Mouse (Mus musculus) thymus, postnatal 4 days (tissue): ENCODE data around the gene Gpt2.

Experiments used
- DNase-seq: peaks from one replicate; pipeline ENCODE4 v3.0.0; 2021

Gpt2 gene

DNA sequence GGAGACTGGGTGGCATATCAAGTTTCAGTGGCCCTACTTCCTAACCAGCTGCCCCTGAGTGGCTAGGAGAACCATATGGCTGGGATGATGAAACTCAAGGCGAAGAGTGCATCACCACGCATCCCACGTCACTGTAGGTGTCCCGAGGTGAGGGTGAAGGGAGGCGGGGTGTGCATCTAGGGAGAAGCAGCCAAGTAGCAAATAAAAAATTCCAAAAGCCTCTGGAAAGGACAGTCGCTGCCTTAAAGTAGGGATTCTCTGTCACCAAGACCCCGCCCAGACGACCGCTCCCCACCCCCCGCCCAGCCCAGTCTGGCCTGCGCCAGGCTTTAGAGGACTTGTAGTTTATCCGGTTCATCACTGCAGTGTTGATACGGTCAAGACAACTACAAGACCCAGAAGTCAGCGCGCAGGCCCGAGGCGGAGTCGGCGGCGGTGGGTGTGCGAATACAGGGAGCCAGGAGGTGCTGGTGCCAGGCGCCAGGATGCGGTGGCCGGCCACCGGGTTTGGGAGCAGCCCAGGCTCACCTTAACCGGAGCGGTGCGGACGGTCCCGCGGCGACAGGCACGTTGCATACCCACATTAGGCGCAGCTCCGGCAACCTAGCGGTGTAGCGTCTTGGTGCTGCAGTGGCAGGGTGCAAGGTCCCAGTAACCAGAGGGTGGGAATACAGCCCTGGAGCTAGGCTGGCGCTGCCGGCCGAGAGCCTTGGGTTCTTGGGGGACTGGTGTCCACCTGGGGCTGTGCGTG is at the start of gene Gpt2:
Gpt2 (plus strand) TSS at position 452 of the 751 bp plus-strand sequence.
- peak; percentile 89 for DNase-seq

DNA sequence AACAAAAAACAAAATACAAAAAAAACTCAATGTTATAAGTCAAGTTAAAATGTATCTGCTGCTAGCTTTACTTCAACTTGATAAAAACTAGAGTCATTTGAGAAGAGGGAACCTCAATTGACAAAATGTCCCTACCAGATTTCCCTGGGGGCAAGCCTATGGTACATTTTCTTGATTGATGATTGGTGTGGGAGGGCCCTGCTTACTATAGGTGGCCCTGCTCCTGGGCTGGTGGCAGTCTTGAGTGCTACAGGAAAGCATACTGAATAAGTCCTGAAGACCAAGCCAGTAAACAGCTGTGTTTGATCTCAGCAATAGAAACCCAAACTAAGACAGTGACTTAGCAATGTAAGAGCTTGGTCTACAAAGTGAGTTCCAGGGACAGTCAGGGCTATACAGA is 48.3 kb upstream of the Gpt2 start:
- no peak for DNase-seq

DNA sequence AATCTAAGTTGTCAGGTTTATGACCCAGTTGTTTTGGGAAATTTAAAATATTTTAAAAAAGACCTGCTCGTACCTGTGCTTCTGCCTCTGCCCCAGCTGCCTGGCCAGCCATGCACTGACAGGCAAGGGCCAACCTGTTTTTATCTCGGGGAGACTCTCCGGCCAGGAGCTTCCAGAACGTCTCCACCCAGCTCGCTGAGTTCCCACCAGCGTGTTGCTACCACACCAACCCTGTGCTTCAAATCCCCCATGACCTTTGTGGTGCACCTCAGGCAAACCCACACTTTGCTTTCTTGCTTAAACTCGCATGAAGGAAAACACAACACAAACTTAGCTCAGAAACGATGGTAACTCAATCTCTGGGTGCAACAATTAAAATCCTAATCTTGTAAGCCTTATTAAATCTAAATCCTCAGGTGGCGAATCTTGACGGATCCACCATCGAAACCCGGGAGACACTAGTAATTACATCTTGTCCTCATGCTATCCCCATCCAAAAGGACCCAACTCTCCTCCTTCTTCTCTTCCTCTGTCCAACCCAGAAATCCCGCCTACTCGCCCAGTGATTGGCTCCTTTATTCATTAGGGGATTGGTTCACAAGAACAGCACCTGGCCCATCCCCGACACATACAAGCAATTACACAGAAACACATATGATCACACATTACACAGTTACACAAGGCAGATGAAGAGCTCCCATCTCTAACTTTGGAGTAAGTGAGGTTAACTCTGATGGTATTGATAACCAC is 46.3 kb upstream of the Gpt2 start:
- DNase-seq = no peak

DNA sequence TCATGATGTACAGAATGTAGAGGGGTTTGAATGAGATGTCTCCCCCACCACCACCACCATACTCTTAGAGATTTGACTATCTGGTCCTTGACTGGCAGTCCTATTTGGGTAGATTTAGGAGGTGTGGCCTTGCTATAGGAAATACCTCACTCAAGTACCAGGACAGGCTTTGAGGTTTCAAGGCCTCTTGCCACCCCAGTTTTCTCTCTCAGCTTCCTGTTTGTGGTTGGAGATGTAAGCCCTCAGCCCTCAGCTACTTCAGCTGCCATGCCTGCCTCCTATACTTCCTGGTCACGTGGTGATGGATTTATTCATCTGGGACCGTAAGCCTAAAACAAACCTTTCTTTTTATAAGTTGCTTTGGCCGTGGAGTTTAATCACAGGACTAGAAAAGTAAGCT is 42.0 kb upstream of the Gpt2 start:
- DNase-seq = no peak

DNA sequence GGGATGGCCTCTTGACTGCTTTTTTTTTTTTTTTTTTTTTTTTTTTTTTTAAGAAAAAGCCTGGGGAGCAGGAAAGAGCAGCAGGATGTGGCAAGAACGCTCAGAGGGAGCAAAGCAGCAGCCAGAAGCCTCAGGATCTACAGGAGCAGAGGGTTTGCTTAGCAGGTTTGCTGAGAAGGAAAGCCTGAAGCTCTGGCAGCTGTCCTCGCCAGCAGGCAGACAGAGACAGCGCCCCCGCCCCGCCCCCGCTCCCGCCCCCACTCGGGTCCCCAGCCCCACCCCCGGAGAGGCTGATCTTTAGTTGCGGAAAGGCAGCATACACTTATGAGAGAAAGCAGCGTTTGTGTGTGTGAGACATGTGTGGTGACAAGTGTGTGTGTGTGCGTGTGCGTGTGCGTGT is 40.0 kb upstream of the Gpt2 start:
- peak; percentile 76 for DNase-seq

- DNase-seq = no peak
Observed at GRCm38 (mm10) chr8:85453256-85453655, 39.1 kb upstream of the Gpt2 start.

GRCm38 (mm10) chr8:85454750-85455149 is 37.6 kb upstream of the Gpt2 start:
- no peak for DNase-seq

DNA sequence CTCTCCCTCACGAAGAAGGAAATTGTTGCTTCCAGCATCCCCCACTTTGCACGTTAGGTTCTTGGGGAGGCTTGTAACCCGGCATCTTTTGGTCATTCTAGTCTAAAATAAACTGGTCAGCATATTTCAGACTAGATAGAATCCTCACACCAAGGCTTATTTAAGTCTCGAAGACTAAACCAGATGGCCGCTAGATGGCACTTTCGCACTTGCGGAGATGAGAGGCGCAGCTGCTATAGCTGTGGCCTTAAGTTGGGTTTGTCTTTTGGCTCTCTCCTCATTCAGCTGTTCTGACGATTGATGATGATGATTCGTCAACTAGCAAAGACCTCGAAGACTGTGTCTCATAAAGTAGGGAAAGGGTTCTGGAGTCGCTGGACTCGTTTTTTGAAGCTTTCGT is 35.8 kb upstream of the Gpt2 start:
- DNase-seq = peak; percentile 82

- no peak for DNase-seq
Observed at GRCm38 (mm10) chr8:85459582-85459981, 32.8 kb upstream of the Gpt2 start.

GRCm38 (mm10) chr8:85460804-85461203 is 31.6 kb upstream of the Gpt2 start:
- DNase-seq = no peak

- DNase-seq = peak; percentile 59
Observed at GRCm38 (mm10) chr8:85461377-85461776, 31.0 kb upstream of the Gpt2 start.

- no peak for DNase-seq
Observed at GRCm38 (mm10) chr8:85462441-85462840, 29.9 kb upstream of the Gpt2 start.

- no peak for DNase-seq
Observed at GRCm38 (mm10) chr8:85464316-85464715, 28.1 kb upstream of the Gpt2 start.

GRCm38 (mm10) chr8:85466056-85466455 is 26.3 kb upstream of the Gpt2 start:
- DNase-seq = no peak

DNA sequence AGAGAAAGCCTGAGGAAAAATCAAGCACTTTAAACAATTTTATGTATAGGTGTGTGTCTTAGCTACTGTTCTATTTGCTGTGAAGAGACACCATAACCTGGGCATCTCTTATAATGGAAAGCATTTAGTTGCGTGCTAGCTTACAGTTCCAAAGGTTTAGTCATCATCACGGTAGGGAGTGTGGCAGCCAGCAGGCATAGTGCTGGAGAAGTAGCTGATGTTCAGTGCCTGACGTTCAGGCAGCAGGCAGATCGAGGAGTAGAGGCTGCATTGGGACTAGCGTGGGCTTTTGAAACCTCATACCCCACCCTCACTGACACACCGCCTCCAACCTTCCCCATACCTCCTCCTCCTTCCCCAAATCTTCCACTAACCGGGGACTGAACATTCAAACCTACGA is 21.6 kb upstream of the Gpt2 start:
- DNase-seq = no peak

- DNase-seq = no peak
Observed at GRCm38 (mm10) chr8:85472800-85473199, 19.6 kb upstream of the Gpt2 start.

DNA sequence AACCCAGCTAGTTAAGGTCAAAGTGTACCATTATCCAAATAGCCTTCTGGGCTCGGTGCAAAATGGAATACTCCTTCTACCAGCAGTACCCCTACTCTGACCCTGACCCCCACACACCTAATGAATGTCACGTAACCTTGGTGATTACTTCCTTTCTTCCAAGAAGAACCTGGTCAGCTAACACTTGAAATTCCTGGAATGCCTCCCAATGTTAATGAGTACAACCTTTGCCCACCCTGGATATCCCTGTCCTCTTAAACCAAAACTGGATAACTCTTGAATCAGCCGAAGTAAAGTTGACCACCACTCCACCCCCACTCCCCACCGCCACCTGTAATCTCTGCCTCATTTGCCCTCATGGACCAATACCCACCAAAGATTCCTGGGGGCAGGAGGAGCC is 19.1 kb upstream of the Gpt2 start:
- DNase-seq = no peak

- no peak for DNase-seq
Observed at GRCm38 (mm10) chr8:85474924-85475323, 17.5 kb upstream of the Gpt2 start.

- DNase-seq = no peak
Observed at GRCm38 (mm10) chr8:85476970-85477545, 15.3 kb upstream of the Gpt2 start.

DNA sequence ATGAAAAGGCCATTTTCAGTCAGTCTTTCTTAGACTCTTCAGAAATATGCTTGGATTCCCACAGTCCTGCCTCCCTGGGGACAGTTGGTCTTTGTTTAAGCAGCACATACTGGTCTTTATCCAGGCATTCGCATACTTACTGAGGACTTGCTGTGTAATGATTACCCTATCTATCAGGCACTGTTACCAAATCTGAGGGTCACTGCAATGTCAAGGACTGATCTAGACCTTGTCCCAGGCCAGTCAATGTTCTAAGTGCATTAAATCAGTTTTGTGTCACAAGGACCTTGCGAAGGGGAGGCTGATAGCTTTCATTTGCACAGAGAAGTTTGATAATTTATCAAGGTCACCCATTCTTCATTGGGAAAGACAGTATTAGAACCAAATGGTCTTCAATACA is 14.0 kb upstream of the Gpt2 start:
- DNase-seq = no peak

DNA sequence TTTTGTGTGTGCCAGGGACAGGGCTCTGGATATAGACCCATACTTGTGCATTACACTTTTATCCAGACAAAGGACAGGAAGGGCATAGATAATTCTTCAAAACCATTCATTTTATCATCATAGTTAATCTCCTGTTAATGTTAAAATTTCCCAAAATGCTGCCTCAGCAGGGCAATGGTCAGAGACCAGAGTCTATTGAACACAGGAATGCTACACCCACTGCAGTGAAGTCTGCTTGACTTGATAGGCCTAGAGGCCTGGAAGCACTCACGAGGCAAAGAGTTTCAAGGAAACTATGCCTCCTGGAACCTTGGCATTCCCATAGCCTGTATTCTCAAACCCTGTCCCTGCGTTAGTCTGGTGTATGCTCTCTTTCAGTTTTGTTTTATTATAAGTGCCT is 12.7 kb upstream of the Gpt2 start:
- DNase-seq = no peak

DNA sequence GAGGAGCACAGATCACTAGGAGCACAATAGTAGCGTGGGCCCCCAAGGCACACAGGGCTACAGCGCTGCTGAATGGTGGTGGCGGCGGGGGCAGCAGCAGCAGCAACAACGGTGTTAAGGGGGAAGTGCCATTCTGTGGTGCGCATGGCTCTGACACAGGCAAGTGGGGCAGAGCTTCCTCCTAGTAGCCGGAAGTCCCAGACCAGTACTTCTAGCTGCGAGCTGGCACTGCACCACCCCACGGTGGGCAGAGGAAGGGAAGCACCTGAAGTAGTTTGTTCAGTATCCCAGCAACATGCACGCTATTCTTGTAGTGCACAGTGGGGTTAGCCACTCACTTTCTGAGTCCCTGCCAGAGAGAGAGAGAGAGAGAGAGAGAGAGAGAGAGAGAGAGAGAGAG is 10.5 kb upstream of the Gpt2 start:
- peak; percentile 63 for DNase-seq

DNA sequence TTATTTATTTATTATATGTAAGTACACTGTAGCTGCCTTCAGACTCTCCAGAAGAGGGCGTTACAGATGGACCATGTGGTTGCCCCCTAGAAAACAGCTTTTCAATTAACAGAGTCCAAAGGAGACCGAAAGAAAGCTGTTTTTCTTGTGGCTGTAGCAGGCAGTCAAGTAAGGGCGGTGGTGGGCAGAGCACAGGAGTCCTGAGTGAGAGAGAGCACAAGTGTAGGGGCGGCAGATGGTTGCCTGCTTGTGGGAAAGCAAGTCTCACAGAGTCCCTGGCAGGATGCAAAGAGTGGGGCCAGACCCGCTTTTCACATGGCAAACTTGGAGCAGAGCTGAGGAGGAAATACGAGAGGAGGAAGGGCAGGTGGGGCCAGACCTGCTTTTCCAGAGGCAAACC is 9.9 kb upstream of the Gpt2 start:
- DNase-seq = peak; percentile 19
